Mouse (Mus musculus): ENCODE results near the gene Bcar3. TPM values are rescaled to one million over a fixed set of nuclear protein-coding genes. Genes with fewer than 3 reads are reported as not detected.

Gene Bcar3
- polyA plus RNA-seq, 1 experiment = 17.2 TPM

- WGBS = 87% methylated on average over 10 of the region's 10 CpGs
- DNase-seq = no peak
- Histone ChIP-seq H3K4me1 (ENCODE audit: control insufficient read depth, insufficient read depth, low read length) (no peaks in the 10 kb centered on the region; the same call in 1 of the 2 replicates), H3K27ac (ENCODE audit: insufficient read depth, low read length) (no peak overlapping the region), H3K27me3 (ENCODE audit: control insufficient read depth, insufficient read depth, low read length) (0 out of 2 replicates have a peak, but pooled peaks cover 1% of the 10 kb centered on the region), H3K4me3 (replicated peaks; ENCODE audit: insufficient read depth, low read depth, low read length) (no peak overlapping the region)
- TF ChIP-seq POLR2A (IDR thresholded peaks at IDR 0.05; ENCODE audit: borderline replicate concordance, insufficient read depth, low read length) (no peak), CTCF (IDR thresholded peaks at IDR 0.05; ENCODE audit: borderline replicate concordance, insufficient read depth, low read depth, low read length) (no peak)
Observed at GRCm38 (mm10) chr3:122312936-122313629, 19.1 kb downstream of the Bcar3 start.

GRCm38 (mm10) chr3:122313936-122314335, 20.0 kb downstream of the Bcar3 start:
- TF ChIP-seq POLR2A (IDR thresholded peaks at IDR 0.05; ENCODE audit: borderline replicate concordance, insufficient read depth, low read length) = no peak
- no peak for TF ChIP-seq CTCF (IDR thresholded peaks at IDR 0.05; ENCODE audit: borderline replicate concordance, insufficient read depth, low read depth, low read length)
- 77% methylated on average over 7 of the region's 7 CpGs for WGBS
- no peak for DNase-seq
- Histone ChIP-seq H3K27me3 (ENCODE audit: control insufficient read depth, insufficient read depth, low read length) (0 out of 2 replicates have a peak, but pooled peaks cover 1% of the 10 kb centered on the region), H3K4me1 (ENCODE audit: control insufficient read depth, insufficient read depth, low read length) (no peaks in the 10 kb centered on the region), H3K4me3 (replicated peaks; ENCODE audit: insufficient read depth, low read depth, low read length) (no peak overlapping the region), H3K27ac (ENCODE audit: insufficient read depth, low read length) (no peak overlapping the region)

- H3K4me1 ChIP-seq (ENCODE audit: control insufficient read depth, insufficient read depth, low read length) = no peaks in the 10 kb centered on the region
- no peak overlapping the region for H3K4me3 ChIP-seq (replicated peaks; ENCODE audit: insufficient read depth, low read depth, low read length)
- H3K27ac ChIP-seq (ENCODE audit: insufficient read depth, low read length) = no peak overlapping the region
- H3K27me3 ChIP-seq (ENCODE audit: control insufficient read depth, insufficient read depth, low read length) = 0 out of 2 replicates have a peak, but pooled peaks cover 1% of the 10 kb centered on the region
- 13% methylated on average over 11 of the region's 11 CpGs for WGBS
- TF ChIP-seq CTCF (IDR thresholded peaks at IDR 0.05; ENCODE audit: borderline replicate concordance, insufficient read depth, low read depth, low read length) = no peak
- no peak for TF ChIP-seq POLR2A (IDR thresholded peaks at IDR 0.05; ENCODE audit: borderline replicate concordance, insufficient read depth, low read length)
- DNase-seq = no peak
Observed at GRCm38 (mm10) chr3:122316621-122317020, 22.7 kb downstream of the Bcar3 start.

GRCm38 (mm10) chr3:122317339-122317738, 23.4 kb downstream of the Bcar3 start:
- Histone ChIP-seq H3K4me1 (ENCODE audit: control insufficient read depth, insufficient read depth, low read length) (no peaks in the 10 kb centered on the region), H3K4me3 (replicated peaks; ENCODE audit: insufficient read depth, low read depth, low read length) (no peak overlapping the region), H3K27me3 (ENCODE audit: control insufficient read depth, insufficient read depth, low read length) (0 out of 2 replicates have a peak, but pooled peaks cover 1% of the 10 kb centered on the region), H3K27ac (ENCODE audit: insufficient read depth, low read length) (no peak overlapping the region)
- TF ChIP-seq POLR2A (IDR thresholded peaks at IDR 0.05; ENCODE audit: borderline replicate concordance, insufficient read depth, low read length) (no peak), CTCF (IDR thresholded peaks at IDR 0.05; ENCODE audit: borderline replicate concordance, insufficient read depth, low read depth, low read length) (no peak)
- no peak for DNase-seq
- 94% methylated on average over 6 of the region's 6 CpGs for WGBS

GRCm38 (mm10) chr3:122322226-122322625, 28.3 kb downstream of the Bcar3 start:
- WGBS = 81% methylated on average over 9 of the region's 9 CpGs
- H3K27me3 ChIP-seq (ENCODE audit: control insufficient read depth, insufficient read depth, low read length) = no peaks in the 10 kb centered on the region
- H3K4me1 ChIP-seq (ENCODE audit: control insufficient read depth, insufficient read depth, low read length) = no peaks in the 10 kb centered on the region
- H3K27ac ChIP-seq (ENCODE audit: insufficient read depth, low read length) = no peak overlapping the region
- no peak for DNase-seq
- H3K4me3 ChIP-seq (replicated peaks; ENCODE audit: insufficient read depth, low read depth, low read length) = no peak overlapping the region
- TF ChIP-seq CTCF (IDR thresholded peaks at IDR 0.05; ENCODE audit: borderline replicate concordance, insufficient read depth, low read depth, low read length) (no peak), POLR2A (IDR thresholded peaks at IDR 0.05; ENCODE audit: borderline replicate concordance, insufficient read depth, low read length) (no peak)

GRCm38 (mm10) chr3:122323841-122324240, 29.9 kb downstream of the Bcar3 start:
- 93% methylated on average over 6 of the region's 6 CpGs for WGBS
- TF ChIP-seq CTCF (IDR thresholded peaks at IDR 0.05; ENCODE audit: borderline replicate concordance, insufficient read depth, low read depth, low read length) (no peak), POLR2A (IDR thresholded peaks at IDR 0.05; ENCODE audit: borderline replicate concordance, insufficient read depth, low read length) (no peak)
- H3K4me1 ChIP-seq (ENCODE audit: control insufficient read depth, insufficient read depth, low read length) = no peaks in the 10 kb centered on the region
- no peak overlapping the region for H3K4me3 ChIP-seq (replicated peaks; ENCODE audit: insufficient read depth, low read depth, low read length)
- no peaks in the 10 kb centered on the region for H3K27me3 ChIP-seq (ENCODE audit: control insufficient read depth, insufficient read depth, low read length)
- H3K27ac ChIP-seq (ENCODE audit: insufficient read depth, low read length) = no peak overlapping the region
- DNase-seq = no peak

GRCm38 (mm10) chr3:122324528-122324927, 30.6 kb downstream of the Bcar3 start:
- TF ChIP-seq CTCF (IDR thresholded peaks at IDR 0.05; ENCODE audit: borderline replicate concordance, insufficient read depth, low read depth, low read length) (no peak), POLR2A (IDR thresholded peaks at IDR 0.05; ENCODE audit: borderline replicate concordance, insufficient read depth, low read length) (no peak)
- no peak for DNase-seq
- H3K4me1 ChIP-seq (ENCODE audit: control insufficient read depth, insufficient read depth, low read length) = no peaks in the 10 kb centered on the region
- no peak overlapping the region for H3K4me3 ChIP-seq (replicated peaks; ENCODE audit: insufficient read depth, low read depth, low read length)
- H3K27ac ChIP-seq (ENCODE audit: insufficient read depth, low read length) = no peak overlapping the region
- WGBS = 96% methylated on average over 3 of the region's 3 CpGs
- H3K27me3 ChIP-seq (ENCODE audit: control insufficient read depth, insufficient read depth, low read length) = no peaks in the 10 kb centered on the region

GRCm38 (mm10) chr3:122330484-122330883, 36.5 kb downstream of the Bcar3 start:
- 85% methylated on average over 12 of the region's 12 CpGs for WGBS
- no peak overlapping the region for H3K27ac ChIP-seq (ENCODE audit: insufficient read depth, low read length)
- no peaks in the 10 kb centered on the region for H3K27me3 ChIP-seq (ENCODE audit: control insufficient read depth, insufficient read depth, low read length)

More at GRCm38 (mm10) chr3:122330484-122330883, 36.5 kb downstream of the Bcar3 start:
- Histone ChIP-seq H3K4me1 (ENCODE audit: control insufficient read depth, insufficient read depth, low read length) (no peaks in the 10 kb centered on the region), H3K4me3 (replicated peaks; ENCODE audit: insufficient read depth, low read depth, low read length) (no peak overlapping the region)
- DNase-seq = no peak
- TF ChIP-seq POLR2A (IDR thresholded peaks at IDR 0.05; ENCODE audit: borderline replicate concordance, insufficient read depth, low read length) = no peak
- no peak for TF ChIP-seq CTCF (IDR thresholded peaks at IDR 0.05; ENCODE audit: borderline replicate concordance, insufficient read depth, low read depth, low read length)

Data from cerebellum, adult 2 months (tissue).